Mouse (Mus musculus) liver, embryonic 11.5 days (tissue): ENCODE measurements around the gene Prdm11. TPM values are rescaled to one million over a fixed set of nuclear protein-coding genes. Genes with fewer than 3 reads are reported as not detected.
A peak's percentile ranks its signal among the peaks of the same experiment; 100 is the strongest.

Source experiments
- ATAC-seq: fragments of 200-750 bp; cut with Nextera tagmentation; replicated peaks from 2 replicates; pipeline ENCODE4 v1.8.0; 2017; ENCODE audit warnings: moderate number of reproducible peaks, mild to moderate bottlenecking, moderate TSS enrichment, moderate library complexity; ENCODE audit not compliant: low FRiP score
- DNase-seq: peaks from one replicate; pipeline ENCODE4 v3.0.0-alpha.2; 2017; ENCODE audit warnings: low spot score
- H3K27ac ChIP-seq: fragments of 300-500 bp; sonication (generic); 2 replicates; pipeline ENCODE4 v1.5.1; 2014; ENCODE audit warnings: mild to moderate bottlenecking, low read depth, low read length, control low read depth
- H3K27me3 ChIP-seq: fragments of 300-500 bp; sonication (generic); replicated peaks from 2 replicates; pipeline ENCODE4 v1.6.1; 2014; ENCODE audit warnings: low read length, mixed read lengths; ENCODE audit not compliant: control insufficient read depth, insufficient read depth
- H3K36me3 ChIP-seq: fragments of 300-500 bp; sonication (generic); 2 replicates; pipeline ENCODE4 v1.6.1; 2014; ENCODE audit warnings: mild to moderate bottlenecking, low read length, moderate library complexity, mixed read lengths; ENCODE audit not compliant: control insufficient read depth, insufficient read depth
- H3K4me1 ChIP-seq: fragments of 300-500 bp; sonication (generic); replicated peaks from 2 replicates; pipeline ENCODE4 v1.6.1; 2014; ENCODE audit warnings: low read length, mixed read lengths; ENCODE audit not compliant: control insufficient read depth, insufficient read depth
- H3K4me2 ChIP-seq: fragments of 300-500 bp; sonication (generic); 2 replicates; pipeline ENCODE4 v1.6.1; 2014; ENCODE audit warnings: mild to moderate bottlenecking, control low read depth, moderate library complexity
- H3K4me3 ChIP-seq: fragments of 300-500 bp; sonication (generic); 2 replicates; pipeline ENCODE4 v1.5.1; 2014; ENCODE audit warnings: low read depth, low read length, control low read depth
- H3K9ac ChIP-seq: fragments of 300-500 bp; sonication (generic); 2 replicates; pipeline ENCODE4 v1.6.1; 2014; ENCODE audit warnings: low read depth, low read length, control low read depth
- H3K9me3 ChIP-seq: fragments of 300-500 bp; sonication (generic); 2 replicates; pipeline ENCODE4 v1.6.1; 2016; ENCODE audit warnings: low read length, inconsistent platforms, mixed read lengths; ENCODE audit not compliant: control insufficient read depth
- WGBS: fragments of 180-500 bp; shearing (Covaris S2); extraction: QIAGEN DNeasy Blood & Tissue Kit; methylation state at CpG from one replicate; pipeline ENCODE4 v1.1.7; 2014; 5-methylcytosine and 5-hydroxymethylcytosine counted together
- polyA plus RNA-seq: library from polyadenylated mRNA; unstranded; fragments of >200 nt; fragmentation: Nextera tagmentation; extraction: Ambion mirVana; gene quantifications from 2 replicates; pipeline ENCODE4 v1.2.1, GENCODE M21; 2014

The Prdm11 gene
- polyA plus RNA-seq, 1 experiment from 2014 or later, result 5.0 TPM

DNA sequence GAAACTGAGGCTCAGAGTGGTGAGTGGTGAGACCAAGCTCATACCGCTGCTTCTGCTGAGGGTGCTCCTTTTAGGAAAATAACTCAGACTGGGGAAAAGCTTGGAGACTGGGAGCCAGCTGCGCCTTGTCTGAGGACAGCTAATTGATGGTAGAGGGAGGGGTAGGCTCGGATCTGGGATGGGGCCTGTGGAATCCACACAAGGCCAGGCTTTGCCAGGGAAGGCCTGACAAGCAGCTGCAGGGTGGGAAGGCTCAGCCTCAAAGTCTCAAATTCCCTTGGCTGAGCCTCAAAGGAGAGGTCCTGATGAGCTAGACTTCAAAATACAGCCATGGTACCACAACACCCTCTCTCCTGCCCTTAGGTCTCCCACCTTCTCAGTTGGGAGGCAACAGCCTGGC lies 36.9 kb upstream of the Prdm11 start:
- H3K4me3 ChIP-seq, result no peak overlapping the region
- H3K9me3 ChIP-seq, result no peaks in the 10 kb centered on the region
- H3K4me1 ChIP-seq, result no peaks in the 10 kb centered on the region
- no peaks in the 10 kb centered on the region for H3K36me3 ChIP-seq
- no peak for DNase-seq
- no peak overlapping the region for H3K4me2 ChIP-seq
- ATAC-seq, result no peak
- no peaks in the 10 kb centered on the region for H3K27me3 ChIP-seq
- H3K9ac ChIP-seq, result no peak overlapping the region
- WGBS, result 59% methylated on average over 3 of the region's 3 CpGs
- H3K27ac ChIP-seq, result no peak overlapping the region

DNA sequence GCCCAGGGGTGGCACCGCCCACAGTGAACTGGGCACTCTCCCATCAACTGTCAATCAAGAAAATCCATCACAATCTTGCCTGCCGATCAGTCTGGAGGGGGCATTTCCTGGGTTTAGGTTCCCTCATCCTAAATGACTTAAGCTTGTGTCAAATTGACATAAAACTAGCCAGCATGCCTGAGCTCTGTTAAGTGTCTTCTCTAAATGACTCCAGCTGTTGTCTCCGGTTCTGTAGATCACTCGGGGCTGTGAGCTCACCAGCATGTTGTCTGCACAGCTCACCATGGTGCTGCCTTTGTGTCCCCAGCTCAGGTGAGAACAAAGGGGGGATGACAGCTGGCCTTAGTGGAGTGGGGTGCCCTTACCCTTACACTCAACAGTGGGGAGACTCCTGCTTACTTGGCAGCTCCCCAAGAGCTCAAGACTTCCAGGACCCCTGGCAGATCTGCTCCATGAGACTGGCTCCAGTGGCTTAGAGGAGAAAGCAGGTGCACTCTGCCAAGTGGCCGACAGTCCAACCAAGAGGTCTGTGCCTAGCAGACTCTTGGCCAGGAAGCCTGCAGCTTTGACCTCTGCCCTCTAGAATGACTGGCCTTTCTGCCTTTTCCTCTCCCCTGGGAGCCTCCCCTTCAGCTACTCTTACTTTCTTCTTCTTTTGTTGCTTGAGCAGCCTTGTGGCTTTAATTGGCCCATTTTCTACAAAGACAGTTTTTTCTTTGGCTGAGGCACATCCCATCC lies 35.1 kb upstream of the Prdm11 start:
- Histone ChIP-seq H3K9ac (no peak overlapping the region), H3K4me3 (no peak overlapping the region), H3K9me3 (no peaks in the 10 kb centered on the region), H3K4me2 (no peak overlapping the region), H3K36me3 (no peaks in the 10 kb centered on the region), H3K27me3 (no peaks in the 10 kb centered on the region), H3K4me1 (no peaks in the 10 kb centered on the region), H3K27ac (no peak overlapping the region)
- DNase-seq (no peak), ATAC-seq (no peak)
- WGBS, result 57% methylated on average over 5 of the region's 5 CpGs

DNA sequence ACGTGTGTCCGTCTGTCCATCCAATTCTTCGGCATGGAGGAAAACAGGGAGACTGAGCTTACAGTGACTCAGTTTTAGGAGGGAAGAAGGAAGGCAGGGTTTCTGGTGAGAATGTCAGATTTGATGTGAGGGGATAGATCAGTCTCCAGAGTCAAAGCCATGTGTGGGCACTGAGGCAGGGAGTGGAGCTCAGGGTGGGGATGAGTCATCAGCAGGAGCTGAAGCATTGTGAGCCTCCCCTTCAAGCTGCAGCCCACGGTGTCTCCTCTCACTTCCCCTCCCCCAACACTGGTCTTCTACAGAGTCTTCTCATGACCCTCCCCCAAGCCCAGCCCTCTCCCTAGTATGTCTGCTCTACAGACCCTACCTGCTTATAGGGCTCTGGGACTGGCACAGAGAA lies 33.4 kb upstream of the Prdm11 start:
- Histone ChIP-seq H3K36me3 (no peaks in the 10 kb centered on the region), H3K4me1 (no peaks in the 10 kb centered on the region), H3K27me3 (no peaks in the 10 kb centered on the region; the same call in 1 of the 2 replicates), H3K4me3 (no peak overlapping the region), H3K9ac (no peak overlapping the region), H3K27ac (no peak overlapping the region), H3K4me2 (no peak overlapping the region), H3K9me3 (no peaks in the 10 kb centered on the region)
- 66% methylated on average over 4 of the region's 4 CpGs for WGBS
- no peak for DNase-seq
- no peak for ATAC-seq

DNA sequence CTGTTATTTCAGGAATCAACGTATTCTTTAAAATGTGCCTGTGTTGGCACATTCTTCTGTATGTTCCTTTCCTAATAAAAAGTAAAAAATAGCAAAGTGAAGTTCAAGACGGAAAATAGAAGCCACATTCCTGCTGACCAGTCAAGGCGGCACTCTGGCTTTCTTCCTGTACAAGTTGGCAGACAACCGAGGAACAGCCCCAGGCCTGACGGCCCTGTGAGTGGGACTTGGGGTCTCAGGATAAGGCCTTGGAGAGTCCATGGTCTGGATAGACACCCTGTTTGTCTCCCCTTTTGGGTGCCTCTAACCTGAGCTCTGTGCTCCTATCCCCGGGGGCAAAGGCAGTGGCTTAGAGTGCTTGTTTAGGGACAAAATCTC lies 30.6 kb upstream of the Prdm11 start:
- no peak overlapping the region for H3K27ac ChIP-seq
- no peak for DNase-seq
- WGBS, result 74% methylated on average over 6 of the region's 6 CpGs

DNA sequence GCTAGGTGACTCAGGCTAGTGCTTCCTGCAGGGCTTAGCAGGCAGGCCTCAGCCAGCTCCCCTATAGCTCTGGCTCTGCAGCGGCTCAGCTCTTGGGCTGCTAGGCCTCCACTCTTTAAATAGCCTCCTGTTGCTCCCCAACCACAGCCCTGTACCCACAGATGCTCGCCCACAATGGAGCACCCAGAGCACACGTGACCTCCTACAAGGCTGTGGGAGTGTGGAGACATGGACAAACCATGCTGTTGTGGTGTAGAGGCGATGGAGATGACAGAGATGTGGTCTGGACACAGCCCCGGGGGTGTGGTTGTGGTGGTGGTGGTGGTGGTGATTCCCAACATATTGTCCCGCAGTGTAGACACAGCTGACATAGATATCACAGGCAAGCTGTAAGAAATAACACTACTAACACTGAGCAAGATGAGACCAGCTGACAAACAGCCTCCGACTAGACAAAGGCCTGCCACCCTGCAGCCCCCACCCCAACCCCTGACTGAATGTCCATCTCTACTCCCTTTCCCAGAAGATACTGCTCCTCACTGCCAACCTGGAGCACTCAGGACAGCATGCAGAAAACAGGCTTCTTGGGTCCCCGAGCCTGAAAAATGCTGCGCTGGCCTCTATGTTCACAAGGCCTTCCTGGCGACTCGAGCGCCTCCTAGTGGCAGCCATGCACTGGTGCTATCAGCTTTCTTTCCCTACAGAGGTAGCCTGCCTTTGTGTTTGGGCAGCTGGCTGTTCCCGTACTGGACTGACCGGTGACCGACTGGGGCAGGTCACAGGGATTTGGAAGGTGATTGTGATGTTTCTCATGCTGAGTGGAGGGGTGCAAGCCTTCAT lies 30.0 kb upstream of the Prdm11 start:
- Histone ChIP-seq H3K4me3 (no peak overlapping the region), H3K9ac (no peak overlapping the region), H3K4me1 (no peaks in the 10 kb centered on the region), H3K27me3 (no peaks in the 10 kb centered on the region; the same call in 1 of the 2 replicates), H3K9me3 (no peaks in the 10 kb centered on the region), H3K36me3 (no peaks in the 10 kb centered on the region), H3K27ac (no peak overlapping the region), H3K4me2 (no peak overlapping the region)
- 41% methylated on average over 15 of the region's 15 CpGs for WGBS
- no peak for ATAC-seq
- peak; percentile 75 for DNase-seq

More for the DNA sequence above, 30.6 kb upstream of the Prdm11 start:
- Histone ChIP-seq H3K4me2 (no peak overlapping the region), H3K27me3 (no peaks in the 10 kb centered on the region; the same call in 1 of the 2 replicates), H3K4me3 (no peak overlapping the region), H3K9me3 (no peaks in the 10 kb centered on the region), H3K4me1 (no peaks in the 10 kb centered on the region), H3K36me3 (no peaks in the 10 kb centered on the region), H3K9ac (no peak overlapping the region)
- no peak for ATAC-seq

DNA sequence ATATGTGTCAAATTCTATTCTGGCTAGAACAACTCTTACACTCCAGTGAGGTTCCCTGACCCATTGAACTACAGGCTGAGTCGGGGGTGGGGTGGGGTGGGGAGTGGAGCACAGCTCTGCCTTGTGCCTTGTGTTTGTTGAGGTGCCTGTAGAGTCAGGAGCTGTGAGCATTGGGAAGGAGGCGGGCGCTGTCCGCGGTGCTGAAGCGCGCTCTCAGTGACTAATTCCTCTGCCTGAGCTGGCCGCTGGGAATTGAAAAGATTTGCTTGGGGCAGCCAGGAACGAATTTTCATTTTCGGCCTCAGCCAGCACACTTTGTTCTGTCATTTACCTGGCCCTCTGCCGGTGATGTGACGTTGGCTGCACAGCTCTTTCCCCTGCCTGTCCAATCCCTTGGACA lies 25.7 kb upstream of the Prdm11 start:
- Histone ChIP-seq H3K36me3 (no peaks in the 10 kb centered on the region), H3K4me1 (no peaks in the 10 kb centered on the region), H3K9me3 (no peaks in the 10 kb centered on the region), H3K4me2 (no peak overlapping the region), H3K9ac (no peak overlapping the region), H3K27ac (no peak overlapping the region), H3K27me3 (no peaks in the 10 kb centered on the region; the same call in 1 of the 2 replicates), H3K4me3 (no peak overlapping the region)
- peak; percentile 75 for DNase-seq
- ATAC-seq, result no peak
- WGBS, result 8% methylated on average over 12 of the region's 12 CpGs

DNA sequence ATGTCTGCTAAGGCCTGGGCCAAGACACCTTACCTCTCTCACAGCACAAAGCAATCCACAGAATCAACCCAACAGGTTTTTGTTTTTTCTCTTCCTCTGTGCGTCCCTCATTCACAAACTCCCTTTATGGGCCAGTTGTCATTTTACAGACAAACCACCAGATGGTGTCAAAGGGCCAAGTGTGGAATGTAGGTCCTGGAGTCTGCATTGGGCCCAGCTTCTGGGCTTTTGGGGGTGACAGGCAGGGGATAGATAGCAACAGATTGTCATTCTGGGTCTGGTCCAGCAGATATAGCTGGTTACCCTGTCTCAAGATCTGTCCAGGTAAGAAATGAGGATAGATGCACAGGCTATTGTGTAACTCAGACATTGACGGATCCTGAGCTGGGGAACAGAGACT lies 23.0 kb upstream of the Prdm11 start:
- no peak overlapping the region for H3K9ac ChIP-seq
- H3K4me2 ChIP-seq, result no peak overlapping the region
- no peak overlapping the region for H3K27ac ChIP-seq
- no peaks in the 10 kb centered on the region for H3K9me3 ChIP-seq
- H3K4me1 ChIP-seq, result no peaks in the 10 kb centered on the region
- 35% methylated on average over 2 of the region's 2 CpGs for WGBS
- ATAC-seq, result no peak
- H3K4me3 ChIP-seq, result no peak overlapping the region
- H3K36me3 ChIP-seq, result no peaks in the 10 kb centered on the region
- no peak for DNase-seq
- H3K27me3 ChIP-seq, result no peaks in the 10 kb centered on the region

DNA sequence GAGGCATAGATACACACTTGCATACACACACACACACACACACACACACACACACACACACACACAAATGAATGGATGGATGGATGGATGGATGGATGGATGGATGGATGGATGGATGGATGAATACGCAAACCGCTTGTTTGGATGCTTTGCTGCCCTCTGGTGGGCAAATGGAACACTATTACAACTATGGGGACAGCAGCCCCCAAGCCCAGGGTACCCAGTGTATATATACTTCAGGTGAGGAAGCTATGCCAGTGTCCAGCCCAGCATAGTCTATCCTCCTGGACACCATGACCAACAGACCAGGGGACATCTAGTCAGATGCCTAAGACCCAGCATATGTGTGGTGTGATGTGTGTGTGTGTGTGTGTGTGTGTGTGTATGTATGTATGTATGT lies 17.4 kb upstream of the Prdm11 start:
- Histone ChIP-seq H3K9ac (no peak overlapping the region), H3K4me2 (no peak overlapping the region), H3K4me1 (no peaks in the 10 kb centered on the region), H3K4me3 (no peak overlapping the region), H3K9me3 (no peaks in the 10 kb centered on the region), H3K27ac (no peak overlapping the region), H3K27me3 (no peaks in the 10 kb centered on the region), H3K36me3 (no peaks in the 10 kb centered on the region)
- DNase-seq (no peak), ATAC-seq (no peak)
- WGBS, result 28% methylated on average over 2 of the region's 2 CpGs
